Comparison of ENCODE assay signal across 8 mouse cellular contexts in the genomic region with DNA sequence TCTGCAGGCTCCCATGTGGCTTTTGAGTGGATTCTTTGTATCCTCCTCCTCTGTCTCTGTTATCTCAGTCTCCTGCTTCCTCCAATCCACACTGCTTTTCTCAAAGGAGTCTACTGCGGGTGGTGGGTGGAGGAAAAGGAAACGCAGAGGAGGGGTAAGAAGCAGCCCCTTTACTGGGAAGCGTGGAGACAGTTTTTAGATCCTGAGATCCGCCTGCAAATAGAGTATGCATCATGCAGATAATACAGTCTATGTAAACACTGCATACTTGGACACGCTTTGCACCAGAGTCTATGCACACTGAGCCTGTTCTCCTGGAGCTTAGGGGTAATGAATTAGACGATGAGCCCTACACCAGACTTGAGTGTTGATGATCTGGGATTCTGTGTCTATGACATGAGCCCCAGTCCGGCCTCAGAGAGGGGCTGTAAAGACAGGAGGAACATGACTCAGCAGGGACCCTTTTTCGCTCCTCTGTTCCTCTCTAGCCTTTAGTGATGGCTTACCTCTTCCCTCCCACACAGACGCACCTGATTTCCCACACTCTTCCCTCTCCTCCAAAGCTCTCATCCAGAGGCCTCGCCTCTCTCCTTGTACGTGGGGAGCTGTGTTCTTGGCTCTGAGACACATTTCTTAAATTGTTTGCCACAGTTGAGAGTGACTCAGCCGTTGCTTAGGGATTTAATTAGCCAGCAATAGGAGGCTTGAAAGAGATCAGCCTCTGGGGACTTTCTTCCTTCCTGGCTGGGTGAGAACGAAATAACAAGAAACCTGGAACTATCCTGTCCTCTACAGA.
DNase-seq lines count a peak whose midpoint lies in the region; ATAC-seq and TF ChIP-seq lines count a peak whose summit lies in the region.

No protein-coding gene starts in this region.

- no peak overlapping the region for H3K4me3 ChIP-seq in neural tube, embryonic 13.5 days
- H3K4me3 ChIP-seq in intestine, postnatal 0 days (ENCODE audit: low read depth, low read length): no peak overlapping the region
- no peak overlapping the region for H3K4me3 ChIP-seq in liver, postnatal 0 days (ENCODE audit: low read depth, low read length)
- H3K4me3 ChIP-seq in stomach, embryonic 16.5 days (replicated peaks; ENCODE audit: low read length): no peak overlapping the region

- no peak for TF ChIP-seq CTCF in intestine, postnatal 0 days (IDR thresholded peaks at IDR 0.05; ENCODE audit: low read depth)
- TF ChIP-seq CTCF in liver, postnatal 0 days (IDR thresholded peaks at IDR 0.05; ENCODE audit: low read depth): no peak

- 31% methylated on average over 13 of the region's 13 CpGs for WGBS in neural tube, embryonic 13.5 days
- WGBS in intestine, postnatal 0 days: 16% methylated on average over 13 of the region's 13 CpGs
- WGBS in liver, postnatal 0 days (ENCODE audit: insufficient replicate concordance): 24% methylated on average over 13 of the region's 13 CpGs
- 15% methylated on average over 13 of the region's 13 CpGs for WGBS in stomach, embryonic 16.5 days

- peaks cover 25% of the 10 kb centered on the region for H3K4me1 ChIP-seq in neural tube, embryonic 13.5 days (replicated peaks)
- no peaks in the 10 kb centered on the region for H3K4me1 ChIP-seq in intestine, postnatal 0 days (replicated peaks; ENCODE audit: control insufficient read depth, insufficient read depth, low read length)
- peaks cover 12% of the 10 kb centered on the region for H3K4me1 ChIP-seq in liver, postnatal 0 days (ENCODE audit: insufficient read depth)
- peaks cover 12% of the 10 kb centered on the region for H3K4me1 ChIP-seq in stomach, embryonic 16.5 days (ENCODE audit: control insufficient read depth, insufficient read depth, low read length)

- no peak; the same call in 1 of the 2 replicates for TF ChIP-seq EP300 in liver, postnatal 0 days (IDR thresholded peaks at IDR 0.05; ENCODE audit: low read depth)

- no peak overlapping the region for H3K9ac ChIP-seq in neural tube, embryonic 13.5 days
- H3K9ac ChIP-seq in intestine, postnatal 0 days (ENCODE audit: low read depth, low read length): no peak overlapping the region
- H3K9ac ChIP-seq in liver, postnatal 0 days (replicated peaks): no peak overlapping the region
- peak overlapping the region; percentile 54 for H3K9ac ChIP-seq in stomach, embryonic 16.5 days (ENCODE audit: low read length)

- H3K27me3 ChIP-seq in neural tube, embryonic 13.5 days: no peaks in the 10 kb centered on the region
- H3K27me3 ChIP-seq in intestine, postnatal 0 days (replicated peaks; ENCODE audit: control insufficient read depth, insufficient read depth, low read length): no peaks in the 10 kb centered on the region
- H3K27me3 ChIP-seq in liver, postnatal 0 days (ENCODE audit: insufficient read depth, low read length): no peaks in the 10 kb centered on the region
- H3K27me3 ChIP-seq in stomach, embryonic 16.5 days (ENCODE audit: control insufficient read depth, insufficient read depth, low read length): no peaks in the 10 kb centered on the region

- H3K9me3 ChIP-seq in neural tube, embryonic 13.5 days: no peaks in the 10 kb centered on the region
- no peaks in the 10 kb centered on the region for H3K9me3 ChIP-seq in intestine, postnatal 0 days (ENCODE audit: control insufficient read depth)
- peaks cover 3% of the 10 kb centered on the region; the same call in 1 of the 2 replicates for H3K9me3 ChIP-seq in liver, postnatal 0 days (ENCODE audit: low read length)
- H3K9me3 ChIP-seq in stomach, embryonic 16.5 days (replicated peaks; ENCODE audit: control insufficient read depth, low read length): no peaks in the 10 kb centered on the region

- ATAC-seq in neural tube, embryonic 13.5 days (ENCODE audit: low read depth): peak; percentile 76
- no peak for ATAC-seq in intestine, postnatal 0 days
- ATAC-seq in liver, postnatal 0 days: peak; percentile 51
- ATAC-seq in stomach, embryonic 16.5 days (ENCODE audit: insufficient read depth, low FRiP score): peak; percentile 84
- ATAC-seq in cerebellum, adult (ENCODE audit: insufficient number of reproducible peaks, low FRiP score, low TSS enrichment): no peak

- peak overlapping the region; percentile 25 for H3K27ac ChIP-seq in neural tube, embryonic 13.5 days (replicated peaks)
- H3K27ac ChIP-seq in intestine, postnatal 0 days (ENCODE audit: low read depth, low read length): no peak overlapping the region
- peak overlapping the region; percentile 5; the same call in 1 of the 2 replicates for H3K27ac ChIP-seq in liver, postnatal 0 days (ENCODE audit: low read depth)
- peak overlapping the region; percentile 87 for H3K27ac ChIP-seq in stomach, embryonic 16.5 days (ENCODE audit: low read length)

- H3K36me3 ChIP-seq in neural tube, embryonic 13.5 days: no peaks in the 10 kb centered on the region
- no peaks in the 10 kb centered on the region for H3K36me3 ChIP-seq in intestine, postnatal 0 days (ENCODE audit: control insufficient read depth, insufficient read depth)
- no peaks in the 10 kb centered on the region for H3K36me3 ChIP-seq in liver, postnatal 0 days (replicated peaks; ENCODE audit: insufficient read depth, low read length)
- no peaks in the 10 kb centered on the region for H3K36me3 ChIP-seq in stomach, embryonic 16.5 days (ENCODE audit: control insufficient read depth, insufficient read depth, low read length)

- no peak for DNase-seq in neural tube, embryonic 10.5 days (ENCODE audit: extremely low spot score, low spot score)
- peak; percentile 48 to 56 for DNase-seq in frontal cortex, postnatal 14 days (ENCODE audit: low spot score in 2 of 2)
- no peak for DNase-seq in liver, postnatal 0 days
- no peak for DNase-seq in spleen, adult 18-20 months

- H3K4me2 ChIP-seq in neural tube, embryonic 13.5 days: no peak overlapping the region
- peak overlapping the region; percentile 17; the same call in 1 of the 2 replicates for H3K4me2 ChIP-seq in intestine, postnatal 0 days (replicated peaks; ENCODE audit: low read depth)
- no peak overlapping the region for H3K4me2 ChIP-seq in liver, postnatal 0 days (ENCODE audit: low read depth, low read length)
- peak overlapping the region; percentile 37 for H3K4me2 ChIP-seq in stomach, embryonic 16.5 days (ENCODE audit: low read depth, low read length)

Comparison
In these comparisons a context has a peak if more than half of its experiments do, and no peak if none do; other contexts are left out.
1. ATAC-seq: peak in neural tube, embryonic 13.5 days (single experiment), liver, postnatal 0 days (single experiment) and stomach, embryonic 16.5 days (single experiment); none in intestine, postnatal 0 days (single experiment) and cerebellum, adult (single experiment).
2. H3K4me2 ChIP-seq: peak in intestine, postnatal 0 days (single experiment) and stomach, embryonic 16.5 days (single experiment); none in neural tube, embryonic 13.5 days (single experiment) and liver, postnatal 0 days (single experiment).
3. DNase-seq: peak in frontal cortex, postnatal 14 days (2 of 2); none in neural tube, embryonic 10.5 days (single experiment), liver, postnatal 0 days (single experiment) and spleen, adult 18-20 months (0 of 2).